Mouse (Mus musculus): Measurements from ENCODE around the gene LTO1. TPM values are rescaled to one million over a fixed set of nuclear protein-coding genes. Genes with fewer than 3 reads are reported as not detected.

Gene LTO1
- polyA plus RNA-seq, 1 experiment, result 13.5 TPM

GRCm38 (mm10) chr7:144971769-144972168, 56.9 kb downstream of the LTO1 start:
- H3ac ChIP-seq (ENCODE audit: control insufficient read depth, insufficient read length, low read depth), result no peak overlapping the region

GRCm38 (mm10) chr7:144973461-144973860, 58.6 kb downstream of the LTO1 start:
- H3K79me2 ChIP-seq (ENCODE audit: control insufficient read depth, insufficient read depth), result no peaks in the 10 kb centered on the region
- H3ac ChIP-seq (ENCODE audit: control insufficient read depth, insufficient read length, low read depth), result no peak overlapping the region
- H3K4me3 ChIP-seq (ENCODE audit: insufficient read depth, poor library complexity, severe bottlenecking), result no peak overlapping the region
- H3K27me3 ChIP-seq (ENCODE audit: control insufficient read depth, insufficient read depth, insufficient read length), result no peaks in the 10 kb centered on the region
- no peaks in the 10 kb centered on the region for H3K36me3 ChIP-seq (ENCODE audit: control insufficient read depth, insufficient read depth)
- H3K79me3 ChIP-seq (ENCODE audit: low read depth), result no peaks in the 10 kb centered on the region
- TF ChIP-seq USF1 (IDR thresholded peaks at IDR 0.05; ENCODE audit: low read depth) (no peak), MYOG (IDR thresholded peaks at IDR 0.05; ENCODE audit: control insufficient read depth, extremely low read depth, insufficient read length) (no peak), MYOD1 (IDR thresholded peaks at IDR 0.05; ENCODE audit: control insufficient read depth, insufficient read length, low read depth) (no peak), CEBPB (IDR thresholded peaks at IDR 0.05; ENCODE audit: low read depth) (no peak), CTCF (IDR thresholded peaks at IDR 0.05; ENCODE audit: control insufficient read depth, insufficient read depth, insufficient read length) (no peak), FOSL1 (IDR thresholded peaks at IDR 0.05; ENCODE audit: insufficient read depth, low read length, poor library complexity, severe bottlenecking) (no peak), MAX (IDR thresholded peaks at IDR 0.05) (no peak)

More at GRCm38 (mm10) chr7:144971769-144972168, 56.9 kb downstream of the LTO1 start:
- Histone ChIP-seq H3K79me2 (ENCODE audit: control insufficient read depth, insufficient read depth) (no peaks in the 10 kb centered on the region), H3K4me3 (ENCODE audit: insufficient read depth, poor library complexity, severe bottlenecking) (no peak overlapping the region), H3K27me3 (ENCODE audit: control insufficient read depth, insufficient read depth, insufficient read length) (no peaks in the 10 kb centered on the region), H3K79me3 (ENCODE audit: low read depth) (no peaks in the 10 kb centered on the region), H3K36me3 (ENCODE audit: control insufficient read depth, insufficient read depth) (no peaks in the 10 kb centered on the region)
- TF ChIP-seq USF1 (IDR thresholded peaks at IDR 0.05; ENCODE audit: low read depth) (no peak), CTCF (IDR thresholded peaks at IDR 0.05; ENCODE audit: control insufficient read depth, insufficient read depth, insufficient read length) (no peak), CEBPB (IDR thresholded peaks at IDR 0.05; ENCODE audit: low read depth) (no peak), MYOG (IDR thresholded peaks at IDR 0.05; ENCODE audit: control insufficient read depth, extremely low read depth, insufficient read length) (no peak), MAX (IDR thresholded peaks at IDR 0.05) (no peak), MYOD1 (IDR thresholded peaks at IDR 0.05; ENCODE audit: control insufficient read depth, insufficient read length, low read depth) (no peak), FOSL1 (IDR thresholded peaks at IDR 0.05; ENCODE audit: insufficient read depth, low read length, poor library complexity, severe bottlenecking) (no peak)

- H3ac ChIP-seq (ENCODE audit: control insufficient read depth, insufficient read length, low read depth), result no peak overlapping the region
- H3K27me3 ChIP-seq (ENCODE audit: control insufficient read depth, insufficient read depth, insufficient read length), result no peaks in the 10 kb centered on the region
- TF ChIP-seq CTCF (IDR thresholded peaks at IDR 0.05; ENCODE audit: control insufficient read depth, insufficient read depth, insufficient read length), result no peak
- no peak for TF ChIP-seq CEBPB (IDR thresholded peaks at IDR 0.05; ENCODE audit: low read depth)
- TF ChIP-seq MYOD1 (IDR thresholded peaks at IDR 0.05; ENCODE audit: control insufficient read depth, insufficient read length, low read depth), result no peak
- no peak for TF ChIP-seq MYOG (IDR thresholded peaks at IDR 0.05; ENCODE audit: control insufficient read depth, extremely low read depth, insufficient read length)
- no peak for TF ChIP-seq USF1 (IDR thresholded peaks at IDR 0.05; ENCODE audit: low read depth)
- no peak for TF ChIP-seq FOSL1 (IDR thresholded peaks at IDR 0.05; ENCODE audit: insufficient read depth, low read length, poor library complexity, severe bottlenecking)
- no peak for TF ChIP-seq MAX (IDR thresholded peaks at IDR 0.05)
- no peak overlapping the region for H3K4me3 ChIP-seq (ENCODE audit: insufficient read depth, poor library complexity, severe bottlenecking)
- no peaks in the 10 kb centered on the region for H3K79me2 ChIP-seq (ENCODE audit: control insufficient read depth, insufficient read depth)
- no peaks in the 10 kb centered on the region for H3K36me3 ChIP-seq (ENCODE audit: control insufficient read depth, insufficient read depth)
- H3K79me3 ChIP-seq (ENCODE audit: low read depth), result no peaks in the 10 kb centered on the region
Measured at GRCm38 (mm10) chr7:144977121-144977520, 62.2 kb downstream of the LTO1 start.

- Histone ChIP-seq H3K27me3 (ENCODE audit: control insufficient read depth, insufficient read depth, insufficient read length) (no peaks in the 10 kb centered on the region), H3K79me2 (ENCODE audit: control insufficient read depth, insufficient read depth) (no peaks in the 10 kb centered on the region), H3K36me3 (ENCODE audit: control insufficient read depth, insufficient read depth) (no peaks in the 10 kb centered on the region), H3K4me3 (ENCODE audit: insufficient read depth, poor library complexity, severe bottlenecking) (no peak overlapping the region), H3K79me3 (ENCODE audit: low read depth) (no peaks in the 10 kb centered on the region), H3ac (ENCODE audit: control insufficient read depth, insufficient read length, low read depth) (no peak overlapping the region)
- TF ChIP-seq MAX (IDR thresholded peaks at IDR 0.05) (no peak), USF1 (IDR thresholded peaks at IDR 0.05; ENCODE audit: low read depth) (no peak), CTCF (IDR thresholded peaks at IDR 0.05; ENCODE audit: control insufficient read depth, insufficient read depth, insufficient read length) (no peak), CEBPB (IDR thresholded peaks at IDR 0.05; ENCODE audit: low read depth) (no peak), FOSL1 (IDR thresholded peaks at IDR 0.05; ENCODE audit: insufficient read depth, low read length, poor library complexity, severe bottlenecking) (no peak), MYOD1 (IDR thresholded peaks at IDR 0.05; ENCODE audit: control insufficient read depth, insufficient read length, low read depth) (no peak), MYOG (IDR thresholded peaks at IDR 0.05; ENCODE audit: control insufficient read depth, extremely low read depth, insufficient read length) (no peak)
Measured at GRCm38 (mm10) chr7:144979814-144980213, 64.9 kb downstream of the LTO1 start.

Other genes with a start within 250 kb of the LTO1 start
- gene Ano1, start 163.1 kb upstream of the LTO1 start, polyA plus RNA-seq (2012; fragmentation: generic; extraction: Trizol), result 2.7 TPM
- not detected for gene Fgf3, start 77.0 kb upstream of the LTO1 start, polyA plus RNA-seq (2012; fragmentation: generic; extraction: Trizol)
- not detected for gene Fgf4, start 67.7 kb upstream of the LTO1 start, polyA plus RNA-seq (2012; fragmentation: generic; extraction: Trizol)
- gene Fgf15, start 18.6 kb upstream of the LTO1 start, polyA plus RNA-seq (2012; fragmentation: generic; extraction: Trizol), result 0.02 TPM
- 196 TPM for gene Ccnd1, start 24.8 kb downstream of the LTO1 start, polyA plus RNA-seq (2012; fragmentation: generic; extraction: Trizol)